Mouse (Mus musculus) neural tube, embryonic 13.5 days (tissue): ENCODE measurements at regions not wholly inside any gene's neighbourhood (a gene's known extent, or its start where the extent isn't known, plus 50 kb on each side); places are given as distances from the start of the nearest gene placed in this dataset.

Source experiments
- ATAC-seq: fragments of 200-750 bp; cut with Nextera tagmentation; 2 replicates; pipeline ENCODE4 v1.8.0; 2017; ENCODE audit warnings: low read depth, mild to moderate bottlenecking, moderate TSS enrichment, moderate library complexity
- H3K27ac ChIP-seq: fragments of 300-500 bp; sonication (generic); replicated peaks from 2 replicates; pipeline ENCODE4 v1.5.1; 2015; ENCODE audit warnings: moderate library complexity, mild to moderate bottlenecking, inconsistent platforms
- H3K27me3 ChIP-seq: fragments of 300-500 bp; sonication (generic); 2 replicates; pipeline ENCODE4 v1.6.1; 2015; ENCODE audit warnings: mild to moderate bottlenecking, inconsistent platforms
- H3K36me3 ChIP-seq: fragments of 300-500 bp; sonication (generic); 2 replicates; pipeline ENCODE4 v1.6.1; 2015; ENCODE audit warnings: mild to moderate bottlenecking, inconsistent platforms
- H3K4me1 ChIP-seq: fragments of 300-500 bp; sonication (generic); replicated peaks from 2 replicates; pipeline ENCODE4 v1.6.1; 2015; ENCODE audit warnings: inconsistent platforms
- H3K4me2 ChIP-seq: fragments of 300-500 bp; sonication (generic); 2 replicates; pipeline ENCODE4 v1.6.1; 2015; ENCODE audit warnings: inconsistent platforms, mild to moderate bottlenecking, moderate library complexity
- H3K4me3 ChIP-seq: fragments of 300-500 bp; sonication (generic); 2 replicates; pipeline ENCODE4 v1.5.1; 2015; ENCODE audit warnings: mild to moderate bottlenecking, inconsistent platforms
- H3K9ac ChIP-seq: fragments of 300-500 bp; sonication (generic); 2 replicates; pipeline ENCODE4 v1.6.1; 2015; ENCODE audit warnings: moderate library complexity, mild to moderate bottlenecking, inconsistent platforms
- H3K9me3 ChIP-seq: fragments of 300-500 bp; sonication (generic); 2 replicates; pipeline ENCODE4 v1.6.1; 2016; ENCODE audit warnings: inconsistent platforms
- WGBS: fragments of 180-500 bp; shearing (Covaris S2); methylation state at CpG from one replicate; pipeline ENCODE4 v1.1.7; 2015; 5-methylcytosine and 5-hydroxymethylcytosine counted together

GRCm38 (mm10) chr3:103518624-103519023 is 56.4 kb upstream of the Syt6 start:
- Histone ChIP-seq H3K27ac (no peak overlapping the region), H3K4me1 (0 out of 2 replicates have a peak, but pooled peaks cover 4% of the 10 kb centered on the region), H3K4me3 (no peak overlapping the region), H3K9me3 (no peaks in the 10 kb centered on the region), H3K27me3 (no peaks in the 10 kb centered on the region), H3K36me3 (no peaks in the 10 kb centered on the region), H3K9ac (no peak overlapping the region), H3K4me2 (no peak overlapping the region)
- ATAC-seq, result no peak
- 83% methylated on average over 2 of the region's 2 CpGs for WGBS
